Mouse (Mus musculus): ENCODE data around the gene Pdhb. TPM values are rescaled to one million over a fixed set of nuclear protein-coding genes. Genes with fewer than 3 reads are reported as not detected.
"Not testable (repeated sequence)": the region's sequence is repeated elsewhere in the genome, so short reads cannot be mapped to it uniquely, and the experiment has no call there.

Gene Pdhb
- polyA plus RNA-seq, 1 experiment from 2014 or later, result 184 TPM

DNA sequence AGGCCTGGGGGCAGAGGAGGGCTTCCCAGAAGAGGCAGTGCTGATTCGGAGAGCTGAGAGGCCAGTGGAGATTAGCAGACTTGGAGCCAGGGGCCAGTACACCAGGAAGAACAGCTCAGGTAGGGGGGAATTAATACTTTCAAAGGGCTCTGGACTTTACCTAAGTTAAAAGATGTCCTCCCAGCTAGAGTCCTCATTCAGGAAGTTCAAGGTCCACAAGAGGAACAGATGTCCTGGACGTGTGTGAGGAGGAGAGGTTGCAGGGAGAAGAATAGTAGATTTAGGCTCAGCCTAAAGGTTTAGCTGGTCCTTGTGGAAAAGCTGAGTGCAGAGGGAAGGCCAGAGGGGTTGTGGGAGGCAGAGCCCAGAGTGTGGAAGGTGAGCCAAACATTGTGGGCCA is 38.6 kb downstream of the Pdhb start:
- ATAC-seq (replicated peaks; ENCODE audit: low FRiP score, low TSS enrichment, low read depth) (no peak), DNase-seq (ENCODE audit: low spot score) (no peak)
- no peaks in the 10 kb centered on the region for H3K27me3 ChIP-seq (replicated peaks; ENCODE audit: control insufficient read depth, insufficient read depth, low read length)
- no peak overlapping the region for H3K27ac ChIP-seq (ENCODE audit: low read depth)
- H3K4me2 ChIP-seq (ENCODE audit: low read length), result no peak overlapping the region
- no peak overlapping the region for H3K9ac ChIP-seq (ENCODE audit: low read length)
- no peak overlapping the region for H3K4me3 ChIP-seq (ENCODE audit: low read depth, low read length)
- peaks cover 36% of the 10 kb centered on the region for H3K36me3 ChIP-seq (ENCODE audit: control insufficient read depth, insufficient read depth, low read length)
- 76% methylated on average over 2 of the region's 2 CpGs for WGBS
- H3K9me3 ChIP-seq (ENCODE audit: control insufficient read depth, low read length), result no peaks in the 10 kb centered on the region
- H3K4me1 ChIP-seq (replicated peaks; ENCODE audit: control insufficient read depth, insufficient read depth, low read length), result 0 out of 2 replicates have a peak, but pooled peaks cover 5% of the 10 kb centered on the region

DNA sequence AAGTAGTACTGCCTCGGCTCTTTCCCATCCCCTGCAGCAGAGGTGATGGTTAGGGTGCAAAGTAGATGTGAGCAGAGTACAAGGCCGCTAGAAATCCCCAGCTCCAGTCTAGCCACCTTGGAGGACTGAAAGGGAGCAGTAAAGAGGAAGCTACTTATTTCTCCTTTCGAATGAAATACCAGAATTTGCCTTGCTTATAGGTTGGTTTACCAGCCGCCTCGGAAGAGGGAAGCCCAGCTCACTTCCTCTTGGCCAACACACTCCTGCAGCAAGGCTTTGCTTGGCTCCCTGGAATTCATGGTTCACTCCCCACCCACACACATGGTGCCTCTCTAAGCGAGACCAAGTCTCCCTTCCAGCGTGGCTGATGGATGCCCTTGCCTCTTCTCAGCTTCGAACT is 40.0 kb downstream of the Pdhb start:
- 83% methylated on average over 8 of the region's 8 CpGs for WGBS
- Histone ChIP-seq H3K27ac (ENCODE audit: low read depth) (no peak overlapping the region), H3K4me3 (ENCODE audit: low read depth, low read length) (no peak overlapping the region), H3K27me3 (replicated peaks; ENCODE audit: control insufficient read depth, insufficient read depth, low read length) (no peaks in the 10 kb centered on the region), H3K9ac (ENCODE audit: low read length) (no peak overlapping the region), H3K9me3 (ENCODE audit: control insufficient read depth, low read length) (no peaks in the 10 kb centered on the region), H3K4me2 (ENCODE audit: low read length) (no peak overlapping the region), H3K4me1 (replicated peaks; ENCODE audit: control insufficient read depth, insufficient read depth, low read length) (0 out of 2 replicates have a peak, but pooled peaks cover 5% of the 10 kb centered on the region), H3K36me3 (ENCODE audit: control insufficient read depth, insufficient read depth, low read length) (peaks cover 27% of the 10 kb centered on the region)
- DNase-seq (ENCODE audit: low spot score) (no peak), ATAC-seq (replicated peaks; ENCODE audit: low FRiP score, low TSS enrichment, low read depth) (no peak)

DNA sequence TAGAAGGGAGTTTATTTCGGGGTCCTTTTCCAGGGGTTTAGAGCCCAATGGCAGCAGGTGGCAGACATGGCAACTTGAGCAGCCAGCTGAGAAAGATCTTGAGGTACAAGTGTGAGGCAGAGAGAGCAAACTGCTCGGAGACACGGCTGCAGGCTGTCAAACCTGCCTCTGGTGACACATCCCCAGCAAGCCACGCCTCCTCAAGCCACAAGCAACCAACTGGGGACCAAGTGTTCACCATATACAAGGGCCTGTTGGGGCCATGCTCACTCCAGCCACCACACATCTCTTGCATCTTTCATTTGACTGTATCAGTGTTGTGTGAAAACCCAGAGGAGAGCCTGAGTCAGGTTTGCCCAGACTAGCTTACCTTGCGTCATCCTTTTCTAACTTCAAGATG is 44.9 kb downstream of the Pdhb start:
- H3K36me3 ChIP-seq (ENCODE audit: control insufficient read depth, insufficient read depth, low read length), result peaks cover 24% of the 10 kb centered on the region
- DNase-seq (ENCODE audit: low spot score) (no peak), ATAC-seq (replicated peaks; ENCODE audit: low FRiP score, low TSS enrichment, low read depth) (no peak)
- H3K4me1 ChIP-seq (replicated peaks; ENCODE audit: control insufficient read depth, insufficient read depth, low read length), result no peaks in the 10 kb centered on the region
- 57% methylated on average over 5 of the region's 5 CpGs for WGBS
- H3K9ac ChIP-seq (ENCODE audit: low read length), result no peak overlapping the region
- no peak overlapping the region for H3K4me2 ChIP-seq (ENCODE audit: low read length)
- no peaks in the 10 kb centered on the region for H3K9me3 ChIP-seq (ENCODE audit: control insufficient read depth, low read length)
- no peak overlapping the region for H3K4me3 ChIP-seq (ENCODE audit: low read depth, low read length)
- H3K27ac ChIP-seq (ENCODE audit: low read depth), result no peak overlapping the region
- H3K27me3 ChIP-seq (replicated peaks; ENCODE audit: control insufficient read depth, insufficient read depth, low read length), result no peaks in the 10 kb centered on the region

DNA sequence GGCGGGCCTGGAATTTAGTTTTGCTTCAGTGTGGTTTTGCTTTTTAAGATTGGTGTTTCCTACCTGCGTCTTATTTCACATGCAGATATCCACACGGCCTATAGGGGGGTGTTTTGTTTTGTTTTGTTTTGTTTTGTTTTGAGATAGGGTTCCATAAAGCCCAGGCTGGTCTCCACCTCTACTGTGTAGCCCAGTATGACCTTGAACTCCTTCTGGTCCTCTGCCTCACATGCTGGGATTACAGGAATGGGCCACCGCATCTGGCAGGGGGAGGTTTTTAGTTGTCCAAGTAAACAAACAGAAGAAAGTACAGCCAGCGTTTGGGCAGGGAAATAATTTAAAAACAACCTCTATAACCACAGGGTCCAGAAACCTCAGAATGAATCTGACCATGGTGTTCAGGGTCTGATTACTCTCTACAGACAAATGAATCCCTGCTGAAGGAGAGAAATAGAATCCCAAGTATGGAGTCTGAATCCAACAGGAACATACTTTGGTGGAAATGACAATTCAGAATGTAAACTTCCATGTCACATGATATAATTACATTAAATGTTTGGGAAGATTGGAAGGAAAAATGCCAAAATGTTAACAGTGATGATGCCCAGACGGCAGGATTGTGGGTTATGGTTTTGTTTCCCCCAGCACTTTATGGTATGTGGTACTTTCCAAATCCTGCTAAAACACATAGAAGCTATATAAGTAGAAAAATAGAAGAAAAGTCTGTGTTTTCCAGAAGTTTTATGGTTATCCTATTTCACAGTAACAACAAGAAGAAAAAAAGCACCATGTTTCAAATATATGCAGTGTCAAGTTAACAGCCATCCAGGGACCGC is 48.6 kb downstream of the Pdhb start:
- no peak overlapping the region for H3K4me2 ChIP-seq (ENCODE audit: low read length)
- H3K9ac ChIP-seq (ENCODE audit: low read length), result no peak overlapping the region
- ATAC-seq (replicated peaks; ENCODE audit: low FRiP score, low TSS enrichment, low read depth), result no peak
- H3K4me3 ChIP-seq (ENCODE audit: low read depth, low read length), result no peak overlapping the region
- H3K9me3 ChIP-seq (ENCODE audit: control insufficient read depth, low read length), result no peaks in the 10 kb centered on the region
- DNase-seq (ENCODE audit: low spot score), result no peak
- H3K27me3 ChIP-seq (replicated peaks; ENCODE audit: control insufficient read depth, insufficient read depth, low read length), result no peaks in the 10 kb centered on the region
- 67% methylated on average over 7 of the region's 7 CpGs for WGBS
- no peaks in the 10 kb centered on the region for H3K4me1 ChIP-seq (replicated peaks; ENCODE audit: control insufficient read depth, insufficient read depth, low read length)
- H3K27ac ChIP-seq (ENCODE audit: low read depth), result no peak overlapping the region
- H3K36me3 ChIP-seq (ENCODE audit: control insufficient read depth, insufficient read depth, low read length), result peaks cover 21% of the 10 kb centered on the region

DNA sequence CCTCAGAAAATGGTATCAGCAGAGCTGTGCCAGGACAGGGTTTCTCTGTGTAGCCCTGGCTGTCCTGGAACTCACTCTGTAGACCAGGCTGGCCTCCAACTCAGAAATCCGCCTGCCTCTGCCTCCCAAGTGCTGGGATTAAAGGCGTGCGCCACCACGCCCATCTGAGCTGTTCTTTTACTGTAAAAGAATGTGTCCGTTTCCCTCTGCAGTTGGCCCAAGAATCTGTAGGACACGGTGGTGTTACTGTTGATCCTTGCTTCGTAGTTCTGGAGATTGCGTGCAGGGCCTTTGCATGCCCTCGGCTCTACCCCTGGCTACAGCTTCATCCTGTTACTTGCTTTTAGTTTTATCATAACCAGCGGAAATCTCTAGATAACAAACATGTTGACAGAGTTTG is 49.2 kb downstream of the Pdhb start:
- H3K27ac ChIP-seq (ENCODE audit: low read depth); ATAC-seq (replicated peaks; ENCODE audit: low FRiP score, low TSS enrichment, low read depth); H3K9me3 ChIP-seq (ENCODE audit: control insufficient read depth, low read length); DNase-seq (ENCODE audit: low spot score); H3K9ac ChIP-seq (ENCODE audit: low read length); H3K4me1 ChIP-seq (replicated peaks; ENCODE audit: control insufficient read depth, insufficient read depth, low read length); H3K4me3 ChIP-seq (ENCODE audit: low read depth, low read length); H3K4me2 ChIP-seq (ENCODE audit: low read length); H3K27me3 ChIP-seq (replicated peaks; ENCODE audit: control insufficient read depth, insufficient read depth, low read length): not testable (repeated sequence)
- H3K36me3 ChIP-seq (ENCODE audit: control insufficient read depth, insufficient read depth, low read length), result peaks cover 21% of the 10 kb centered on the region
- 93% methylated on average over 10 of the region's 10 CpGs for WGBS

DNA sequence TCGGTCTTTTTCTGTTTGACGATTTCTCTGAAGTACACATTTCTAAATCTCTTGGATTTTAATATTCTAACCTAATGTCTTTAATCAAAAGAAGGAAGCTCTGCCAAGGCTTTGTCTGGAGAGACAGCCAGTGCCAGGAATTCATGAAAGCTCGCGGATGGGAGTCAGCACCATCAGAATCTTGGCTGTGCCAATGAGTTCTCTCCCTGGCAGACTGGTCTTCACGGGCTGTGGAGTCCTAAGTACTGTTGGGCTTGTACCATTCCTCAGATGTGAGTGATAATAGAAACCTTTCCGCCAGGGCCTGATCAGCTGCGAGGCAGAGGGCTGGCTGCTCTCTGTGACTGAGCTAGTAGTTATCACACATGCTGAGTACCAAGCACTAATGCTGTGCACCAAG is 49.7 kb downstream of the Pdhb start:
- Histone ChIP-seq H3K27me3 (replicated peaks; ENCODE audit: control insufficient read depth, insufficient read depth, low read length) (no peaks in the 10 kb centered on the region), H3K4me2 (ENCODE audit: low read length) (no peak overlapping the region), H3K9me3 (ENCODE audit: control insufficient read depth, low read length) (no peaks in the 10 kb centered on the region), H3K36me3 (ENCODE audit: control insufficient read depth, insufficient read depth, low read length) (peaks cover 21% of the 10 kb centered on the region), H3K4me1 (replicated peaks; ENCODE audit: control insufficient read depth, insufficient read depth, low read length) (no peaks in the 10 kb centered on the region), H3K4me3 (ENCODE audit: low read depth, low read length) (no peak overlapping the region), H3K27ac (ENCODE audit: low read depth) (no peak overlapping the region), H3K9ac (ENCODE audit: low read length) (no peak overlapping the region)
- DNase-seq (ENCODE audit: low spot score) (no peak), ATAC-seq (replicated peaks; ENCODE audit: low FRiP score, low TSS enrichment, low read depth) (no peak)
- WGBS, result 91% methylated on average over 7 of the region's 7 CpGs

DNA sequence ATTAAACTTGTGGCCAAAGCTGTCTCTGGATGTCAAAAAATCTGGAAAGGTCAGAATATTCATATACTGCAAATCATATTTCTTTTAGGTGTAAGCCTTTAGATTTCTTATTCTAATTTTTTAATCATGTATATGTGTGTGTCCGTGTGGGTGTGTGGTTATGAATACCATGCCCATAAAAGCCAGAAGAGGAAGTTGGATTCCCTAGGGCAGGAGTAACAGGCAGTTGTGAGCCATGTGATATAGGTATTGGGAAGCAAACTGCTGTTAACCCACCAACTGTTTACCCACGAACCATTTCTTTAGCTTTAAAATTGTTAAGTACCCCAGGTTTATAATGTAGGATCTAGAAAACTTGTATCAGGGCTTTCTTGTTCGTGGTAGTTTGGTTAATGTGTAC is 52.9 kb downstream of the Pdhb start:
- H3K27ac ChIP-seq (ENCODE audit: low read depth), result no peak overlapping the region
- H3K9ac ChIP-seq (ENCODE audit: low read length), result no peak overlapping the region
- H3K4me3 ChIP-seq (ENCODE audit: low read depth, low read length), result no peak overlapping the region
- no peaks in the 10 kb centered on the region for H3K9me3 ChIP-seq (ENCODE audit: control insufficient read depth, low read length)
- no peak for DNase-seq (ENCODE audit: low spot score)
- WGBS, result 81% methylated on average over 3 of the region's 3 CpGs
- no peak overlapping the region for H3K4me2 ChIP-seq (ENCODE audit: low read length)
- no peaks in the 10 kb centered on the region for H3K27me3 ChIP-seq (replicated peaks; ENCODE audit: control insufficient read depth, insufficient read depth, low read length)
- ATAC-seq (replicated peaks; ENCODE audit: low FRiP score, low TSS enrichment, low read depth), result no peak
- H3K36me3 ChIP-seq (ENCODE audit: control insufficient read depth, insufficient read depth, low read length), result peaks cover 18% of the 10 kb centered on the region
- H3K4me1 ChIP-seq (replicated peaks; ENCODE audit: control insufficient read depth, insufficient read depth, low read length), result no peaks in the 10 kb centered on the region

DNA sequence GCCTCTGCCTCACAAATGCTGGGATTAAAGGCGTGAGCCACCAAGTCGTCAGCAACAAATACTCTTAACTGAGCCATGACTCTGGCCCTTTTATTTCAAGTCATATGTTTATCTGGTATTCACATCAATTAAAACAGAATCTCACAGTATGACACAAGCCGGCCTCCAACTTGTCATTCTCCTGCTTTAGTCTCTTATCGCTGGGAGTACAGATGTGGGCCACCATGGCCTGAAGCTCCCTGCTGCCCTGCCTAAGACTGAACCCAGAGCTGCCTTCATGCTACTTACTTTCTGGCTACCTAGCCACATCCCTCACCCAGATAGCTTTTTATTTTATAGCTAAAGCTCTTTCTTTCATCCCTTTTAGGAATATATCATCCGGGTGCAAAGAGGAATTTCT is 53.4 kb downstream of the Pdhb start:
- Histone ChIP-seq H3K27me3 (replicated peaks; ENCODE audit: control insufficient read depth, insufficient read depth, low read length) (no peaks in the 10 kb centered on the region), H3K4me3 (ENCODE audit: low read depth, low read length) (no peak overlapping the region), H3K27ac (ENCODE audit: low read depth) (no peak overlapping the region), H3K9ac (ENCODE audit: low read length) (no peak overlapping the region), H3K9me3 (ENCODE audit: control insufficient read depth, low read length) (no peaks in the 10 kb centered on the region), H3K36me3 (ENCODE audit: control insufficient read depth, insufficient read depth, low read length) (peaks cover 18% of the 10 kb centered on the region), H3K4me1 (replicated peaks; ENCODE audit: control insufficient read depth, insufficient read depth, low read length) (no peaks in the 10 kb centered on the region), H3K4me2 (ENCODE audit: low read length) (no peak overlapping the region)
- DNase-seq (ENCODE audit: low spot score) (no peak), ATAC-seq (replicated peaks; ENCODE audit: low FRiP score, low TSS enrichment, low read depth) (no peak)
- 93% methylated on average over 5 of the region's 5 CpGs for WGBS

DNA sequence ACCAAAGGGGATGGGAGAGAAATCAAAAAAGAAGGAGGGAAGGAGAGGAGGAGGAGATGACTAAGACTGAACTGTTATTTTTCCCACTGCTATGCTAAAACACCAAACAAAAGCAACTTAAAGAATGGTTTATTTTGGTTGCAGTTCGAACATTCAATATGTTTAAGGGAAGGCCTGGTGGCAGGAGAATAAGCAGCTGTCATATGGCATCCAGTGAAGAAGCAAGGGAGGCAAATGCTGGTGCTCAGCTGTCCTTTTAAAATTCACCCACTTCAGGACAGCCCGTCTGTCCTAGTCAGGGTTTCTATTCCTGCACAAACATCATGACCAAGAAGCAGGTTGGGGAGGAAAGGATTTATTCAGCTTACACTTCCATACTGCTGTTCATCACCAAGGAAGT is 55.5 kb downstream of the Pdhb start:
- Histone ChIP-seq H3K9ac (ENCODE audit: low read length) (no peak overlapping the region), H3K27me3 (replicated peaks; ENCODE audit: control insufficient read depth, insufficient read depth, low read length) (no peaks in the 10 kb centered on the region), H3K9me3 (ENCODE audit: control insufficient read depth, low read length) (no peaks in the 10 kb centered on the region), H3K4me3 (ENCODE audit: low read depth, low read length) (no peak overlapping the region), H3K27ac (ENCODE audit: low read depth) (no peak overlapping the region), H3K4me2 (ENCODE audit: low read length) (no peak overlapping the region), H3K4me1 (replicated peaks; ENCODE audit: control insufficient read depth, insufficient read depth, low read length) (no peaks in the 10 kb centered on the region), H3K36me3 (ENCODE audit: control insufficient read depth, insufficient read depth, low read length) (peaks cover 4% of the 10 kb centered on the region; the same call in 1 of the 2 replicates)
- ATAC-seq (replicated peaks; ENCODE audit: low FRiP score, low TSS enrichment, low read depth) (no peak), DNase-seq (ENCODE audit: low spot score) (no peak)
- WGBS, result 66% methylated on average over 2 of the region's 2 CpGs

Data from intestine, embryonic 14.5 days (tissue).